ENCODE assay signal across 7 mouse cellular contexts in the genomic region with DNA sequence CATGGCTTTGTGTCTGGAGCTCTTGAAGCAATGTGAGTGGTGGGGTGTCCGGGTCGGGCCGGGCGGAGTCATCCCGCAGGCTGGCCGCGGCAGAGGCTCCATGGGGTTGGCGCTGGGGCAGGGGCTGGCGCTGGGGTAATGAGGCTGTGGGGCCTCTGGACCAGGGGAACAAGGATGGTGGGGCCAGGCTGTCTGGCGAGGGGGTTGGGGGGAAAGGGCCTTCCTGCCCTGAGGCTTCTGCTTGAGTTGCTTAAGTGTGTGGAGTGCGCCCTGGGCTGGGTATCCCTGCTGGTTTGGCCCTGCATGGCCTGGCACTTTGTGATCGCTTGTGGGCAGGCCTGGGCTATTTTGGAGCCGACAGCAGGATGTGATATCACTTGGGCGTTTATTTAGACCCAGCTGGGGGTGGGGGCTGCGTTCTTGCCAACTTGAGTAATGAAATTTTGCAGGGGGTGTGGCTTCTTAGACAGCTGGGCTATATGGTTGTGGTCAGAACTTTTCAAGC. TPM values are rescaled to one million over a fixed set of nuclear protein-coding genes. Genes with fewer than 3 reads are reported as not detected.
DNase-seq lines count a peak whose midpoint lies in the region; ATAC-seq and TF ChIP-seq lines count a peak whose summit lies in the region.

No protein-coding gene starts in this region.

- peak overlapping the region; percentile 97 for H3K27ac ChIP-seq in brown adipose tissue, adult 24 weeks (replicated peaks; ENCODE audit: low read depth, low read length)
- peak overlapping the region; percentile 95 for H3K27ac ChIP-seq in left cerebral cortex, adult 2 months

- H3K4me3 ChIP-seq in brown adipose tissue, adult 24 weeks (ENCODE audit: insufficient read depth, low read depth, low read length) = peak overlapping the region; percentile 96
- H3K4me3 ChIP-seq in left cerebral cortex, adult 2 months = peak overlapping the region; percentile 75

- intact Hi-C loops in left cerebral cortex, adult 2 months (cut with DNase I) = loop anchor here (5.0 kb wide), 1 partner anchor 140 kb away; a partner anchor contains a TSS

- TF ChIP-seq CTCF in left cerebral cortex, adult 2 months (IDR thresholded peaks at IDR 0.05) = no peak

- peak; percentile 89 for DNase-seq in Muller cell, postnatal 12 days (ENCODE audit: inconsistent ontology term)
- DNase-seq in heart, postnatal 4 days = peak; percentile 77
- peak; percentile 55 to 65 for DNase-seq in left cerebral cortex, adult 2 months (ENCODE audit: extremely low spot score in 1 of 2, low spot score in 2 of 2)
- peak; percentile 83 to 88 for DNase-seq in lung, postnatal 4 days
- peak; percentile 65 to 69 for DNase-seq in right cerebral cortex, postnatal 36 days (ENCODE audit: low spot score in 2 of 2)

- peaks cover 52% of the 10 kb centered on the region for H3K4me1 ChIP-seq in brown adipose tissue, adult 24 weeks (ENCODE audit: control insufficient read depth, insufficient read depth, insufficient read length, low read length)

- peak; percentile 7; the same call in 1 of the 2 replicates for ATAC-seq in frontal cortex, adult (ENCODE audit: low TSS enrichment)

RNA-seq across cellular contexts. Expression of a gene that starts 53.1 kb away (rescaled TPM):
- polyA plus RNA-seq in brown adipose tissue, adult 24 weeks (2012; ENCODE audit: insufficient read depth, insufficient read length, missing spikeins) = 35.0 and 37.1 TPM in 2 replicates
- 1,000 to 10,000 TPM; 1,178 to 1,267 TPM for total RNA-seq in heart, postnatal 4 days (2021)
- 10 to 100 TPM; 16.1 to 17.3 TPM for total RNA-seq in left cerebral cortex, adult 2 months (2021)

Comparison
In these comparisons a context has a peak if more than half of its experiments do, and no peak if none do; other contexts are left out.
1. Peak in every context shown above with its lines: DNase-seq, ATAC-seq, H3K4me3 ChIP-seq and H3K27ac ChIP-seq.
2. RNA of a gene that starts 53.1 kb away (total RNA-seq): 1,178 to 1,267 TPM in heart, postnatal 4 days; 16.1 to 17.3 TPM in left cerebral cortex, adult 2 months; every median in the first group is over 10 times any median in the second.